Mouse (Mus musculus) ES-E14 (cell line): ENCODE measurements around the gene Efr3b. TPM values are rescaled to one million over a fixed set of nuclear protein-coding genes. Genes with fewer than 3 reads are reported as not detected.

ENCODE experiments used
- DNase-seq: peaks from one replicate; pipeline ENCODE4 v3.0.0-alpha.2; 2013; ENCODE audit warnings: low read depth, low spot score
- H3K27ac ChIP-seq: 2 replicates; pipeline ENCODE4 v1.5.1; 2012; ENCODE audit warnings: low read depth, mild to moderate bottlenecking, low read length, moderate library complexity, mixed read lengths; ENCODE audit not compliant: poor library complexity, insufficient read depth, severe bottlenecking
- H3K36me3 ChIP-seq: 2 replicates; pipeline ENCODE4 v1.6.1; 2012; ENCODE audit warnings: mild to moderate bottlenecking, low read length, moderate library complexity, mixed read lengths; ENCODE audit not compliant: control insufficient read depth, poor library complexity, insufficient read depth, severe bottlenecking
- H3K4me1 ChIP-seq, 2 experiments: fragments of 150-350 bp in 1 of 2; sonication (generic) in 1 of 2; 2 replicates each; pipeline ENCODE4 v1.6.1; 2012; ENCODE audit warnings: low read length in 2 of 2, mild to moderate bottlenecking in 1 of 2, mixed read lengths in 1 of 2; ENCODE audit not compliant: control insufficient read depth in 2 of 2, insufficient read depth in 2 of 2, poor library complexity in 1 of 2
- H3K4me3 ChIP-seq, 2 experiments: fragments of 150-350 bp in 1 of 2; sonication (generic) in 1 of 2; 2 replicates each; pipeline ENCODE4 v1.5.1; 2012; ENCODE audit warnings: low read length in 2 of 2, low read depth in 1 of 2, mild to moderate bottlenecking in 1 of 2, mixed read lengths in 1 of 2; ENCODE audit not compliant: insufficient read depth in 1 of 2, poor library complexity in 1 of 2, severe bottlenecking in 1 of 2
- H3K9ac ChIP-seq: 2 replicates; pipeline ENCODE4 v1.6.1; 2012; ENCODE audit warnings: low read depth, mild to moderate bottlenecking, low read length, mixed read lengths; ENCODE audit not compliant: poor library complexity, insufficient read depth, severe bottlenecking
- H3K9me3 ChIP-seq: fragments of 150-350 bp; sonication (generic); 2 replicates; pipeline ENCODE4 v1.6.1; 2012; ENCODE audit warnings: low read depth, mild to moderate bottlenecking, low read length; ENCODE audit not compliant: control insufficient read depth, insufficient read depth
- CHD2 ChIP-seq: IDR thresholded peaks from 2 replicates; pipeline ENCODE4 v1.6.1; 2014; ENCODE audit warnings: mild to moderate bottlenecking, low read depth, low read length, inconsistent platforms
- HCFC1 ChIP-seq: IDR thresholded peaks from 2 replicates; pipeline ENCODE4 v1.6.1; 2012; ENCODE audit warnings: low read length, inconsistent platforms, borderline replicate concordance; ENCODE audit not compliant: insufficient read depth
- MAFK ChIP-seq: IDR thresholded peaks from 2 replicates; pipeline ENCODE4 v1.6.1; 2014; ENCODE audit warnings: mild to moderate bottlenecking, low read depth, low read length, inconsistent platforms; ENCODE audit not compliant: insufficient read depth
- ZC3H11A ChIP-seq: IDR thresholded peaks from 2 replicates; pipeline ENCODE4 v1.6.1; 2012; ENCODE audit warnings: low read depth, mild to moderate bottlenecking, inconsistent platforms, low read length, borderline replicate concordance
- ZNF384 ChIP-seq: IDR thresholded peaks from 2 replicates; pipeline ENCODE4 v1.6.1; 2012; ENCODE audit warnings: low read depth, low read length, inconsistent platforms
- in situ Hi-C, 2 experiments: fragments of 600-800 bp; cut with MboI; formaldehyde crosslinking; loops; one replicate each; pipeline ENCODE4 v1.15.1; 2025; ENCODE audit warnings: low sequenced_read_pairs in 2 of 2, inconsistent platforms in 1 of 2; ENCODE audit not compliant: unreplicated experiment in 2 of 2
- total RNA-seq: library from RNA; depleted of rRNA; stranded (reverse); fragments of 300-350 nt; gene quantifications from 2 replicates; pipeline ENCODE4 v1.2.3, GENCODE M21; 2012

The Efr3b gene
- total RNA-seq, 1 experiment, result 5.1 TPM

DNA sequence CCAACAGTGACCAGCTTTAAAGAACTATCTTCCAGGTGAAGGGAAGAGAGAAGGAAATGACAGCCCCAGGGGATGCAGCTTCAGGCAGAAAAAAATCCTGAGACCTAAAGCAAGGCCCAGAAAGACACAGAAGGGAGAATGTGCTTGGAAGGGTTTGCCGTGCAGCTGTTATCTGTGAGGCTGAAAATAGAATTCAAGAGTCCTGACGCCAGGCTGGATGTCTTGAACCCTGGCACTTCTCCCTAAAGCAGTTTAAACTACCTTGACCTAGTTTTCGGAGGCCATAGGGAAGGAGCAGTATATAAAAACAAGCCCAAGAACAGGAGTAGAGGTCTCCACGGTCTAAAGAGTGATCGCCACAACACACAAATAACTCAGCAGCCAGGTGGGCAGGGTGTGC lies 3.7 kb upstream of the Efr3b start:
- in situ Hi-C loops, result no loop called here
- peaks cover 0 to 8% of the 10 kb centered on the region in 2 experiments; a peak in 1 of 4 replicates for H3K4me1 ChIP-seq

DNA sequence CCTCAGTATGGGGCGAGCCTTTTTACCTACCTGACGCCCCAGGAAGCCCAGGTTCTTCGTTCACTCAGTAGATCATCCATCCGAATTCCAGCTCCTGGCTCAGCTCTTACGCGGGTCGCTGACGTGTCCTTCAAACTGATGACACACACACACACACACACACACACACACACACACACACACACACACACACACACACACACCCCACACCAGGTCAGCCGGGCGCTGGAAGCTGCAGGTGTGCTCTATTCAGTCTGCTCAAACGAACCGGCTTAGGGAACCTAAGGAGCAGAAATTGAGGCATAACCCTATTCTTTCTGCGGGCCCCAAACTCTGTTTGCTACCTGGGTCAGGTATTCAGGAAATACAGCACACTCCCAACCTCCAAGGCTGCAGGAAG lies 331 bp upstream of the Efr3b start:
- DNase-seq, result no peak
- Histone ChIP-seq H3K9me3 (no peaks in the 10 kb centered on the region), H3K4me3 (peak overlapping the region; percentile 39 to 95; a peak in 3 of 4 replicates), H3K27ac (no peak overlapping the region), H3K36me3 (no peaks in the 10 kb centered on the region), H3K4me1 (peaks cover 0 to 8% of the 10 kb centered on the region in 2 experiments; a peak in 1 of 4 replicates), H3K9ac (no peak overlapping the region)
- TF ChIP-seq CHD2 (no peak), MAFK (no peak), ZC3H11A (no peak), HCFC1 (no peak), ZNF384 (no peak)
- in situ Hi-C loops, result no loop called here

More for the DNA sequence above, 3.7 kb upstream of the Efr3b start:
- H3K9ac ChIP-seq, result no peak overlapping the region
- no peaks in the 10 kb centered on the region for H3K36me3 ChIP-seq
- DNase-seq, result no peak
- H3K9me3 ChIP-seq, result no peaks in the 10 kb centered on the region
- no peak overlapping the region for H3K27ac ChIP-seq
- TF ChIP-seq MAFK, result no peak
- TF ChIP-seq HCFC1, result no peak
- no peak for TF ChIP-seq CHD2
- TF ChIP-seq ZNF384, result no peak
- no peak for TF ChIP-seq ZC3H11A
- no peak overlapping the region for H3K4me3 ChIP-seq

DNA sequence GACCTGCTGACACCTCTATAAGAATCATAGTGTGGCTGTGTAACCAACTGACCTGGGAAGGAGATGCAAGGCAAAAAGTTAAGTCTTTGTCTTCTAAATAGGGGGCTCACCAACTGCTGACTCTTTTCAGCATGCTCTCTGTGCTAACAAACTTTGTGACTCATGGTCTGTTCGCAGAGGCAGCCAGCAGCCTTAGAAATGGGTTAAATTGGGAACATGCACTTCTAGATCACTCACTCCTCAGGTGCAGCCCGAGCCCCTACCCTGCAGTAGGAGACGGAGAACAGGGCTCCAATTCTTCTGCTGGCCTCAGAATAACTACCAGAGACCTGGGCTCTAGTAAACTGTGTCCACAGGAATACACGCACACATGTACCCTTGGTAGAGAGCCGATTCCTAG lies 1.2 kb downstream of the Efr3b start:
- DNase-seq, result no peak

GRCm38 (mm10) chr12:4036157-4036556 lies 2.6 kb downstream of the Efr3b start:
- in situ Hi-C loops, result no loop called here
- H3K9ac ChIP-seq, result no peak overlapping the region
- no peak for DNase-seq
- no peak for TF ChIP-seq HCFC1
- TF ChIP-seq ZNF384, result no peak
- TF ChIP-seq CHD2, result no peak
- TF ChIP-seq ZC3H11A, result no peak
- no peak for TF ChIP-seq MAFK
- no peaks in the 10 kb centered on the region for H3K9me3 ChIP-seq
- no peak overlapping the region for H3K27ac ChIP-seq
- H3K4me3 ChIP-seq, result no peak overlapping the region
- H3K36me3 ChIP-seq, result no peaks in the 10 kb centered on the region
- peaks cover 0 to 2% of the 10 kb centered on the region in 2 experiments; a peak in 1 of 4 replicates for H3K4me1 ChIP-seq

More for the DNA sequence above, 1.2 kb downstream of the Efr3b start:
- peak overlapping the region in 1 of 2 experiments; percentile 81; a peak in 2 of 4 replicates for H3K4me3 ChIP-seq
- no peak overlapping the region for H3K27ac ChIP-seq
- no peaks in the 10 kb centered on the region for H3K36me3 ChIP-seq
- no peak for TF ChIP-seq CHD2
- no peak overlapping the region for H3K9ac ChIP-seq
- in situ Hi-C loops, result no loop called here
- peaks cover 0 to 10% of the 10 kb centered on the region in 2 experiments; a peak in 1 of 4 replicates for H3K4me1 ChIP-seq
- no peaks in the 10 kb centered on the region for H3K9me3 ChIP-seq

DNA sequence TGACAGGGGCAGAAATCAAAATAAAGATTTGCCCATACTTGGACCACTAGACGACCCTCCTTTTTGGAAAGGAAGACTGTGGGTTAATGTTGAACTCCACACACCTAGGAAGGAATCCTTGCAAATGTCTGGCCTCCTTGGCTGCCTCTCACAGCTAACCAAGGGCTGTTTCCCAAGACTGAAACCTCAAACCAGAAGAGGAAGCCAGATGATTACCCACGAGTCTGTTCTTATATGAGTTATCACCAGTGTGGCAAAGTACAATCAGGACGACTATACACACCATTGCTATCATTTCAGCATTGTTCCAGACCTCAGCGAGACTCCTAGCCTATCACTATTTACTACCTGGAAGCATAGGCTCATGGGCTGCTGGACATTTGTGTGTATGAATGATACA lies 9.7 kb downstream of the Efr3b start:
- peaks cover 0 to 2% of the 10 kb centered on the region in 2 experiments; a peak in 2 of 4 replicates for H3K4me1 ChIP-seq
- H3K27ac ChIP-seq, result no peak overlapping the region
- in situ Hi-C loops, result no loop called here
- no peak for TF ChIP-seq MAFK
- TF ChIP-seq CHD2, result no peak
- no peak for TF ChIP-seq HCFC1
- no peak for TF ChIP-seq ZNF384
- no peak for TF ChIP-seq ZC3H11A
- no peaks in the 10 kb centered on the region for H3K9me3 ChIP-seq
- DNase-seq, result no peak
- H3K4me3 ChIP-seq, result no peak overlapping the region
- H3K36me3 ChIP-seq, result no peaks in the 10 kb centered on the region
- no peak overlapping the region for H3K9ac ChIP-seq
